Mouse (Mus musculus): Measurements from ENCODE around the gene Sh3rf3. TPM values are rescaled to one million over a fixed set of nuclear protein-coding genes. Genes with fewer than 3 reads are reported as not detected.

Gene Sh3rf3
- polyA plus RNA-seq, 1 experiment = 1.2 TPM

- no peak for TF ChIP-seq POLR2A (IDR thresholded peaks at IDR 0.05; ENCODE audit: control insufficient read depth, low read depth, low read length)
- TF ChIP-seq CTCF (IDR thresholded peaks at IDR 0.05; ENCODE audit: control insufficient read depth, insufficient read depth, insufficient replicate concordance, low read depth, low read length) = no peak
- Histone ChIP-seq H3K36me3 (ENCODE audit: control insufficient read depth, insufficient read depth, low read length) (peaks cover 2% of the 10 kb centered on the region), H3K4me1 (ENCODE audit: control insufficient read depth, insufficient read depth, low read length) (no peaks in the 10 kb centered on the region), H3K4me3 (ENCODE audit: control insufficient read depth, low read depth, low read length) (no peak overlapping the region), H3K27ac (ENCODE audit: control insufficient read depth, insufficient read depth, low read depth, low read length) (no peak overlapping the region), H3K27me3 (ENCODE audit: control insufficient read depth, insufficient read depth, low read length) (no peaks in the 10 kb centered on the region)
These were observed 357.9 kb downstream of the Sh3rf3 start for GRCm38 (mm10) chr10:59171042-59171441.

- Histone ChIP-seq H3K4me1 (ENCODE audit: control insufficient read depth, insufficient read depth, low read length) (no peaks in the 10 kb centered on the region), H3K4me3 (ENCODE audit: control insufficient read depth, low read depth, low read length) (no peak overlapping the region), H3K27me3 (ENCODE audit: control insufficient read depth, insufficient read depth, low read length) (no peaks in the 10 kb centered on the region), H3K36me3 (ENCODE audit: control insufficient read depth, insufficient read depth, low read length) (peaks cover 2% of the 10 kb centered on the region), H3K27ac (ENCODE audit: control insufficient read depth, insufficient read depth, low read depth, low read length) (no peak overlapping the region)
- no peak for TF ChIP-seq CTCF (IDR thresholded peaks at IDR 0.05; ENCODE audit: control insufficient read depth, insufficient read depth, insufficient replicate concordance, low read depth, low read length)
- TF ChIP-seq POLR2A (IDR thresholded peaks at IDR 0.05; ENCODE audit: control insufficient read depth, low read depth, low read length) = no peak
These were observed 359.4 kb downstream of the Sh3rf3 start for GRCm38 (mm10) chr10:59172539-59172938.

GRCm38 (mm10) chr10:59179620-59180019, 366.5 kb downstream of the Sh3rf3 start:
- no peaks in the 10 kb centered on the region; the same call in 1 of the 2 replicates for H3K36me3 ChIP-seq (ENCODE audit: control insufficient read depth, insufficient read depth, low read length)
- H3K4me3 ChIP-seq (ENCODE audit: control insufficient read depth, low read depth, low read length) = no peak overlapping the region
- H3K27me3 ChIP-seq (ENCODE audit: control insufficient read depth, insufficient read depth, low read length) = no peaks in the 10 kb centered on the region
- TF ChIP-seq CTCF (IDR thresholded peaks at IDR 0.05; ENCODE audit: control insufficient read depth, insufficient read depth, insufficient replicate concordance, low read depth, low read length) (no peak), POLR2A (IDR thresholded peaks at IDR 0.05; ENCODE audit: control insufficient read depth, low read depth, low read length) (no peak)
- H3K27ac ChIP-seq (ENCODE audit: control insufficient read depth, insufficient read depth, low read depth, low read length) = no peak overlapping the region
- H3K4me1 ChIP-seq (ENCODE audit: control insufficient read depth, insufficient read depth, low read length) = peaks cover 2% of the 10 kb centered on the region; the same call in 1 of the 2 replicates

GRCm38 (mm10) chr10:59182306-59182705, 369.1 kb downstream of the Sh3rf3 start:
- TF ChIP-seq POLR2A (IDR thresholded peaks at IDR 0.05; ENCODE audit: control insufficient read depth, low read depth, low read length) (no peak), CTCF (IDR thresholded peaks at IDR 0.05; ENCODE audit: control insufficient read depth, insufficient read depth, insufficient replicate concordance, low read depth, low read length) (no peak)
- no peak overlapping the region for H3K4me3 ChIP-seq (ENCODE audit: control insufficient read depth, low read depth, low read length)
- no peaks in the 10 kb centered on the region for H3K27me3 ChIP-seq (ENCODE audit: control insufficient read depth, insufficient read depth, low read length)
- H3K27ac ChIP-seq (ENCODE audit: control insufficient read depth, insufficient read depth, low read depth, low read length) = peak overlapping the region; percentile 65; the same call in 1 of the 2 replicates
- H3K4me1 ChIP-seq (ENCODE audit: control insufficient read depth, insufficient read depth, low read length) = peaks cover 2% of the 10 kb centered on the region; the same call in 1 of the 2 replicates
- no peaks in the 10 kb centered on the region; the same call in 1 of the 2 replicates for H3K36me3 ChIP-seq (ENCODE audit: control insufficient read depth, insufficient read depth, low read length)

Other genes starting within 250 kb of the Sh3rf3 start
- gene Edar, start 137.7 kb upstream of the Sh3rf3 start, polyA plus RNA-seq (2012; rRNA removed) = 0.44 and 0.94 TPM in 2 replicates
- not detected in 2 replicates for gene Gm17542, start 95.1 kb upstream of the Sh3rf3 start, polyA plus RNA-seq (2012; rRNA removed)